Mouse (Mus musculus) lung, embryonic 16.5 days (tissue): ENCODE results near the gene Ccdc15. TPM values are rescaled to one million over a fixed set of nuclear protein-coding genes. Genes with fewer than 3 reads are reported as not detected.
"Not testable (repeated sequence)": the region's sequence is repeated elsewhere in the genome, so short reads cannot be mapped to it uniquely, and the experiment has no call there.

Experiments used
- ATAC-seq: fragments of 200-750 bp; cut with Nextera tagmentation; 2 replicates; pipeline ENCODE4 v1.8.0; 2017; ENCODE audit warnings: low read depth, mild to moderate bottlenecking, moderate library complexity
- H3K27ac ChIP-seq: fragments of 300-500 bp; sonication (generic); 2 replicates; pipeline ENCODE4 v1.5.1; 2014; ENCODE audit warnings: mild to moderate bottlenecking, control low read depth, low read length
- H3K27me3 ChIP-seq: fragments of 300-500 bp; sonication (generic); 2 replicates; pipeline ENCODE4 v1.6.1; 2014; ENCODE audit warnings: low read depth, low read length, mixed read lengths; ENCODE audit not compliant: control insufficient read depth, insufficient read depth
- H3K36me3 ChIP-seq: fragments of 300-500 bp; sonication (generic); 2 replicates; pipeline ENCODE4 v1.6.1; 2014; ENCODE audit warnings: low read length; ENCODE audit not compliant: control insufficient read depth, insufficient read depth
- H3K4me1 ChIP-seq: fragments of 300-500 bp; sonication (generic); replicated peaks from 2 replicates; pipeline ENCODE4 v1.6.1; 2014; ENCODE audit warnings: low read length, mixed read lengths; ENCODE audit not compliant: control insufficient read depth, insufficient read depth
- H3K4me2 ChIP-seq: fragments of 300-500 bp; sonication (generic); 2 replicates; pipeline ENCODE4 v1.6.1; 2014; ENCODE audit warnings: low read depth, low read length, control low read depth
- H3K4me3 ChIP-seq: fragments of 300-500 bp; sonication (generic); 2 replicates; pipeline ENCODE4 v1.5.1; 2014; ENCODE audit warnings: mild to moderate bottlenecking, low read length, control low read depth
- H3K9ac ChIP-seq: fragments of 300-500 bp; sonication (generic); 2 replicates; pipeline ENCODE4 v1.6.1; 2014; ENCODE audit warnings: low read length, control low read depth
- H3K9me3 ChIP-seq: fragments of 300-500 bp; sonication (generic); 2 replicates; pipeline ENCODE4 v1.6.1; 2016; ENCODE audit warnings: low read length; ENCODE audit not compliant: control insufficient read depth
- WGBS: fragments of 180-500 bp; shearing (Covaris S2); extraction: QIAGEN DNeasy Blood & Tissue Kit; methylation state at CpG from one replicate; pipeline ENCODE4 v1.1.7; 2014; 5-methylcytosine and 5-hydroxymethylcytosine counted together
- polyA plus RNA-seq: library from polyadenylated mRNA; unstranded; fragments of >200 nt; fragmentation: Nextera tagmentation; extraction: Ambion mirVana; gene quantifications from 2 replicates; pipeline ENCODE4 v1.2.1, GENCODE M21; 2015

Gene Ccdc15
- polyA plus RNA-seq, 1 experiment from 2014 or later = 7.6 TPM

GRCm38 (mm10) chr9:37301720-37302119 lies 46.5 kb downstream of the Ccdc15 start:
- no peak for ATAC-seq

DNA sequence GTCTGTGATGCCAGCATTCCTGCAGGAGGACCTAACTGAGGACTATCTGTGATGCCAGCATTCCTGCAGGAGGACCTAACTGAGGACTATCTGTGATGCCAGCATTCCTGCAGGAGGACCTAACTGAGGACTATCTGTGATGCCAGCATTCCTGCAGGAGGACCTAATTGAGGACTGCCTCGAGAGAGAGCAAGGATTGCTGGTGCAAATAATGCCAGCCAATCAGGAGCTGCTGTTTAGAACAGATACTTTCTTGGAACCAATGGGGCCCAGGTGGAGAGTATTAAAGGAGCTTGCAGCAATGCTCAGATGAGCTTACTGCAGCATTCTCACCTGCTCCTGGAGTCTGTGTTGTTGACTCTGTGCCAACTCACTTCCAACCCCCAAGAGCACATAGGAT lies 47.7 kb downstream of the Ccdc15 start:
- H3K36me3 ChIP-seq, H3K4me3 ChIP-seq, H3K4me1 ChIP-seq, H3K9me3 ChIP-seq, ATAC-seq, H3K4me2 ChIP-seq, H3K9ac ChIP-seq, H3K27ac ChIP-seq, H3K27me3 ChIP-seq: not testable (repeated sequence)
- 41% methylated on average over 1 of the region's 1 CpGs for WGBS

More at GRCm38 (mm10) chr9:37301720-37302119, 46.5 kb downstream of the Ccdc15 start:
- H3K9me3 ChIP-seq = no peaks in the 10 kb centered on the region
- no peaks in the 10 kb centered on the region for H3K36me3 ChIP-seq
- no peak overlapping the region for H3K4me3 ChIP-seq
- no peak overlapping the region for H3K27ac ChIP-seq
- H3K9ac ChIP-seq = no peak overlapping the region
- no peaks in the 10 kb centered on the region for H3K27me3 ChIP-seq
- no peaks in the 10 kb centered on the region for H3K4me1 ChIP-seq
- no peak overlapping the region for H3K4me2 ChIP-seq
- WGBS = 77% methylated on average over 1 of the region's 1 CpGs

DNA sequence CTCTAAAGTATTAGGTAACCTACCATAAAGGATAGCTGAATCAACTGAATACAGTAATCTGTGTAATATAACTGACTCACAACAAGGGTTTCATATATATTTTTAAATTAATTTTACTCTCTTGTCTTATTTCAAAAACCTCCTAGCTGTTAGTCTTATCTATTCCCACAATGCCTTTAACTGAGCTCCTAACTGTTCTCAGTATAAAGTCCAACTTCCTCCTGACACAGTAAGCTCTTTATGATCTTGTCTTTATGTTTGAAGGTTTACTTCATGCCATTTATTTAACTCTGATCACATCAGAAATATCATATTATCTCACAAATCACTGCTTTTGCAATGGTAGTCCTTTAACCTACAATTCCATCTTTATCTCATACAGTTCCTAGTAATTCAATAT lies 52.6 kb downstream of the Ccdc15 start:
- Histone ChIP-seq H3K27ac (no peak overlapping the region), H3K4me1 (no peaks in the 10 kb centered on the region)
- ATAC-seq = no peak

GRCm38 (mm10) chr9:37266622-37267021 lies 81.6 kb downstream of the Ccdc15 start:
- H3K9ac ChIP-seq = no peak overlapping the region
- no peak overlapping the region for H3K27ac ChIP-seq
- no peak overlapping the region for H3K4me2 ChIP-seq
- ATAC-seq = no peak
- no peaks in the 10 kb centered on the region for H3K9me3 ChIP-seq
- H3K4me1 ChIP-seq = no peaks in the 10 kb centered on the region
- H3K36me3 ChIP-seq = no peaks in the 10 kb centered on the region
- H3K4me3 ChIP-seq = no peak overlapping the region
- H3K27me3 ChIP-seq = no peaks in the 10 kb centered on the region
- 78% methylated on average over 2 of the region's 2 CpGs for WGBS

More for the DNA sequence above, 52.6 kb downstream of the Ccdc15 start:
- Histone ChIP-seq H3K27me3 (no peaks in the 10 kb centered on the region), H3K36me3 (no peaks in the 10 kb centered on the region), H3K4me2 (no peak overlapping the region), H3K4me3 (no peak overlapping the region), H3K9me3 (no peaks in the 10 kb centered on the region), H3K9ac (no peak overlapping the region)

GRCm38 (mm10) chr9:37255889-37256225 lies 92.4 kb downstream of the Ccdc15 start:
- H3K4me2 ChIP-seq = peak overlapping the region; percentile 92
- ATAC-seq = peak; percentile 70
- no peaks in the 10 kb centered on the region for H3K36me3 ChIP-seq
- peak overlapping the region; percentile 61 for H3K9ac ChIP-seq
- WGBS = 25% methylated on average over 7 of the region's 7 CpGs
- H3K27ac ChIP-seq = no peak overlapping the region; the same call in 1 of the 2 replicates
- H3K4me1 ChIP-seq = peaks cover 6% of the 10 kb centered on the region
- no peaks in the 10 kb centered on the region for H3K27me3 ChIP-seq
- H3K4me3 ChIP-seq = peak overlapping the region; percentile 53
- no peaks in the 10 kb centered on the region for H3K9me3 ChIP-seq

GRCm38 (mm10) chr9:37255149-37255888 lies 92.9 kb downstream of the Ccdc15 start, which contains the start of gene Slc37a2:
Gene Slc37a2, minus strand, starts transcription at chr9:37255738.
- ATAC-seq = peak; percentile 91
- Histone ChIP-seq H3K4me1 (peaks cover 6% of the 10 kb centered on the region), H3K27ac (no peak within 1 kb of the TSS; the same call in 1 of the 2 replicates), H3K4me2 (peak within 1 kb of the TSS; percentile 92), H3K9ac (peak within 1 kb of the TSS; percentile 61), H3K36me3 (no peaks in the 10 kb centered on the region), H3K27me3 (no peaks in the 10 kb centered on the region), H3K9me3 (no peaks in the 10 kb centered on the region), H3K4me3 (peak within 1 kb of the TSS; percentile 53)
- 1% methylated on average over 38 of the region's 38 CpGs for WGBS

GRCm38 (mm10) chr9:37254531-37255110 lies 93.6 kb downstream of the Ccdc15 start:
- H3K9ac ChIP-seq = peak overlapping the region; percentile 61

GRCm38 (mm10) chr9:37250631-37251030 lies 97.6 kb downstream of the Ccdc15 start:
- Histone ChIP-seq H3K27ac (no peak overlapping the region), H3K4me3 (no peak overlapping the region), H3K4me2 (no peak overlapping the region), H3K9ac (no peak overlapping the region), H3K36me3 (no peaks in the 10 kb centered on the region), H3K4me1 (peaks cover 4% of the 10 kb centered on the region), H3K9me3 (no peaks in the 10 kb centered on the region), H3K27me3 (no peaks in the 10 kb centered on the region)
- ATAC-seq = no peak
- WGBS = 66% methylated on average over 6 of the region's 6 CpGs

More at GRCm38 (mm10) chr9:37254531-37255110, 93.6 kb downstream of the Ccdc15 start:
- Histone ChIP-seq H3K4me1 (peaks cover 6% of the 10 kb centered on the region), H3K9me3 (no peaks in the 10 kb centered on the region), H3K4me3 (peak overlapping the region; percentile 53), H3K4me2 (peak overlapping the region; percentile 92), H3K36me3 (no peaks in the 10 kb centered on the region), H3K27me3 (no peaks in the 10 kb centered on the region), H3K27ac (no peak overlapping the region)
- 20% methylated on average over 6 of the region's 6 CpGs for WGBS
- ATAC-seq = no peak

DNA sequence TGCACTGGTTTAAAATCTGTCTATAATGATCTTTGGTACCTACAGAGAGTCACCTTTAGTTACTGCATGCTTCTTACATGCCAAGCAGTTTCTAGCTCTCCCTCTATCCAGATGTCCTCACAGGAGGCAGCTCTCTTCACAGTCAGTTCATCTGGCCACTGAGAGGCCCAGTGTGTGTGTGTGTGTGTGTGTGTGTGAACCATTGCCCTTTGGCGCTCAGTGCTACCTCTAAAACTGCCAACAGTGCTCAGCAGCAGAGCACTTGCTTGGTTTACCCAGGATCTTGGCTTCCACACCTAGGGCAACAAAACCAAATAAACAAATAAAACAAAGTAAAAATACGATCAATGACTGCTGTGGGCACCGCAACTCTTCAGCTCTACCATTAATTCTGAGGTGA lies 98.3 kb downstream of the Ccdc15 start:
- Histone ChIP-seq H3K4me2 (no peak overlapping the region), H3K36me3 (no peaks in the 10 kb centered on the region), H3K9ac (no peak overlapping the region), H3K4me3 (no peak overlapping the region), H3K4me1 (peaks cover 3% of the 10 kb centered on the region), H3K9me3 (no peaks in the 10 kb centered on the region), H3K27ac (no peak overlapping the region), H3K27me3 (no peaks in the 10 kb centered on the region)
- no peak for ATAC-seq
- WGBS = 68% methylated on average over 3 of the region's 3 CpGs
